ENCODE assay signal across 18 mouse cellular contexts in genomic region chr7:135077806-135078205, GRCm38 (mm10).
"Had no signal": no experiment of that assay in that cellular context is flagged by ENCODE, and none has a peak within 500 bp of the region (broad histone marks: within the 10 kb centered on the region; RNA-seq: fewer than 3 reads in every experiment).

No protein-coding gene starts in this region.

- H3K4me2 ChIP-seq: limb, embryonic 12.5 days; limb, embryonic 15.5 days; liver, embryonic 11.5 days; lung, embryonic 14.5 days; midbrain, embryonic 13.5 days; neural tube, embryonic 13.5 days had no signal

- H3K4me1 ChIP-seq: limb, embryonic 12.5 days; limb, embryonic 15.5 days; midbrain, embryonic 10.5 days; midbrain, embryonic 13.5 days had no signal

- H3K9me3 ChIP-seq: limb, embryonic 12.5 days; limb, embryonic 15.5 days; midbrain, embryonic 10.5 days; midbrain, embryonic 13.5 days; neural tube, embryonic 13.5 days had no signal

- ATAC-seq: liver, postnatal 0 days; lung, postnatal 0 days; midbrain, embryonic 13.5 days had no signal

- H3K36me3 ChIP-seq: midbrain, embryonic 10.5 days; midbrain, embryonic 13.5 days; neural tube, embryonic 13.5 days had no signal

- H3K4me3 ChIP-seq: layer of hippocampus, adult 2 months; left cerebral cortex, adult 2 months; limb, embryonic 12.5 days; limb, embryonic 15.5 days; midbrain, embryonic 10.5 days; midbrain, embryonic 13.5 days; neural tube, embryonic 13.5 days had no signal

- H3K9ac ChIP-seq: limb, embryonic 12.5 days; limb, embryonic 15.5 days; liver, embryonic 14.5 days; liver, postnatal 0 days; lung, embryonic 14.5 days; midbrain, embryonic 13.5 days; neural tube, embryonic 13.5 days had no signal

- DNase-seq: kidney, postnatal 25 days; layer of hippocampus, adult 9-11 months; liver, postnatal 0 days; lung, embryonic 14.5 days; thymus, adult 18-20 months; thymus, postnatal 4 days had no signal

- H3K27ac ChIP-seq: kidney, postnatal 0 days; left cerebral cortex, adult 2 months; limb, embryonic 12.5 days; limb, embryonic 15.5 days; liver, embryonic 14.5 days; macrophage; midbrain, embryonic 10.5 days; midbrain, embryonic 13.5 days; neural tube, embryonic 13.5 days had no signal

- H3K27me3 ChIP-seq: limb, embryonic 12.5 days; limb, embryonic 15.5 days; midbrain, embryonic 13.5 days had no signal
